Mouse (Mus musculus) liver, embryonic 14.5 days (tissue): ENCODE measurements around the gene Gpc6. TPM values are rescaled to one million over a fixed set of nuclear protein-coding genes. Genes with fewer than 3 reads are reported as not detected.
"Not testable (repeated sequence)": the region's sequence is repeated elsewhere in the genome, so short reads cannot be mapped to it uniquely, and the experiment has no call there.

Experiments used
- ATAC-seq: fragments of 200-750 bp; cut with Nextera tagmentation; 2 replicates; pipeline ENCODE4 v1.8.0; 2017; ENCODE audit warnings: moderate number of reproducible peaks, mild to moderate bottlenecking, moderate library complexity; ENCODE audit not compliant: insufficient read depth
- DNase-seq, 3 experiments: peaks; one replicate each; pipeline ENCODE4 v3.0.0-alpha.2; 2012 to 2013; ENCODE audit warnings: low read depth in 3 of 3, low spot score in 3 of 3
- H3K27ac ChIP-seq: fragments of 300-500 bp; sonication (generic); 2 replicates; pipeline ENCODE4 v1.5.1; 2014; ENCODE audit warnings: moderate library complexity, mild to moderate bottlenecking, control low read depth, inconsistent platforms
- H3K27me3 ChIP-seq: fragments of 300-500 bp; sonication (generic); 2 replicates; pipeline ENCODE4 v1.6.1; 2014; ENCODE audit warnings: mild to moderate bottlenecking, low read length, moderate library complexity; ENCODE audit not compliant: control insufficient read depth, insufficient read depth
- H3K36me3 ChIP-seq: fragments of 300-500 bp; sonication (generic); replicated peaks from 2 replicates; pipeline ENCODE4 v1.6.1; 2014; ENCODE audit warnings: low read depth; ENCODE audit not compliant: control insufficient read depth, insufficient read depth
- H3K4me1 ChIP-seq, 2 experiments: fragments of 200-500 bp in 1 of 2; fragments of 300-500 bp in 1 of 2; sonication (generic) in 1 of 2; replicated peaks; 2 replicates each; pipeline ENCODE4 v1.6.1; 2012 to 2014; ENCODE audit warnings: antibody characterized with exemption in 1 of 2, inconsistent platforms in 1 of 2, low read length in 1 of 2; ENCODE audit not compliant: control insufficient read depth in 2 of 2, insufficient read depth in 2 of 2
- H3K4me2 ChIP-seq: fragments of 300-500 bp; sonication (generic); 2 replicates; pipeline ENCODE4 v1.6.1; 2014; ENCODE audit warnings: low read depth, mild to moderate bottlenecking, control low read depth, moderate library complexity
- H3K4me3 ChIP-seq, 2 experiments: fragments of 200-500 bp in 1 of 2; fragments of 300-500 bp in 1 of 2; sonication (generic) in 1 of 2; 2 replicates each; pipeline ENCODE4 v1.5.1; 2012 to 2014; ENCODE audit warnings: low read depth in 2 of 2, low read length in 2 of 2, mild to moderate bottlenecking in 2 of 2, control low read depth in 1 of 2, inconsistent platforms in 1 of 2, moderate library complexity in 1 of 2; ENCODE audit not compliant: insufficient read depth in 1 of 2
- H3K9ac ChIP-seq: fragments of 300-500 bp; sonication (generic); replicated peaks from 2 replicates; pipeline ENCODE4 v1.6.1; 2014; ENCODE audit warnings: mild to moderate bottlenecking, control low read depth, moderate library complexity
- H3K9me3 ChIP-seq: fragments of 300-500 bp; sonication (generic); 2 replicates; pipeline ENCODE4 v1.6.1; 2016; ENCODE audit warnings: low read length, mixed read lengths; ENCODE audit not compliant: control insufficient read depth
- CTCF ChIP-seq: IDR thresholded peaks from 2 replicates; pipeline ENCODE4 v1.5.1; 2016; ENCODE audit warnings: antibody characterized with exemption, low read depth, control low read depth
- EP300 ChIP-seq: IDR thresholded peaks from 2 replicates; pipeline ENCODE4 v1.6.1; 2016; ENCODE audit warnings: antibody characterized with exemption, low read depth
- WGBS: fragments of 180-500 bp; shearing (Covaris S2); extraction: QIAGEN DNeasy Blood & Tissue Kit; methylation state at CpG from one replicate; pipeline ENCODE4 v1.1.7; 2014; ENCODE audit not compliant: insufficient replicate concordance; 5-methylcytosine and 5-hydroxymethylcytosine counted together
- polyA plus RNA-seq, 2 experiments: library from polyadenylated mRNA; depleted of rRNA in 1 of 2; stranded (reverse) in 1 of 2; unstranded in 1 of 2; fragments of >200 nt; fragmentation: Nextera tagmentation in 1 of 2; extraction: Ambion mirVana in 1 of 2; gene quantifications; 2 replicates each; pipeline versions ENCODE4 v1.2.1 to v1.2.3; 2012 to 2014

Gpc6 gene
- polyA plus RNA-seq, 2 experiments: 0.97 to 2.3 TPM

DNA sequence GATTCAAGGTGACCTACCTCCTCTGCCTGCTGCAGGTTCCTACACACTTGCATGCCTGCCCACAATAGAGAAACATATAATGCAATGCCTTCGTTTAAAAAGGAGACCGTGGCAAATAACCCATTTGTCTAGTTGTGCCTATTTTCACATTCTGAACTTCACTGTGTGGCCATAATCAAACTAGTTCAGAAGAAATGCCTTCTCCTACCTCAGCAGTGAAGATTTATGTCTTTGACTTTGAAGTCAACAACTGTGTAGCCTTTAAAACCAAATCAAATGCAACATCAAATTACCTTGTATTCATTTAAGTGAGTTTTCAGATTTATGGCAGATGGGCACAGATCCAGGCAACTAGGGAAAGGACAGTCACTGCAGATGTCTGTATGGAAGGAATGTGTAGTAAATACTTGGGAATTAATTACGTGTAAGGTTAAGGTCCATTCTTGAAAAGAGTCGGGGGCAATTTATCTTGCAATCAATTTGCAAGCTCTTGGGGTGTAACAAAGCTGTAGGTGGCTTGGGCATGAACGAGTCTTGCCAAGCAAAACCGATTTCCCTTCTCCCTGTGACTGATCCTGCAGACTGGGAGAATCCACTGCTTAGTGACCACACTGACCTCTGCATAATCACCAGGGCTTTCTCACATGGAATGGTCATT is 494.6 kb downstream of the Gpc6 start:
- no peaks in the 10 kb centered on the region for H3K4me1 ChIP-seq
- ATAC-seq: no peak
- no peaks in the 10 kb centered on the region for H3K36me3 ChIP-seq
- no peaks in the 10 kb centered on the region for H3K27me3 ChIP-seq
- WGBS: 55% methylated on average over 6 of the region's 6 CpGs
- H3K4me2 ChIP-seq: no peak overlapping the region
- TF ChIP-seq EP300 (no peak), CTCF (no peak)
- H3K4me3 ChIP-seq: no peak overlapping the region
- no peak overlapping the region for H3K27ac ChIP-seq
- DNase-seq: no peak
- no peaks in the 10 kb centered on the region for H3K9me3 ChIP-seq
- H3K9ac ChIP-seq: no peak overlapping the region

DNA sequence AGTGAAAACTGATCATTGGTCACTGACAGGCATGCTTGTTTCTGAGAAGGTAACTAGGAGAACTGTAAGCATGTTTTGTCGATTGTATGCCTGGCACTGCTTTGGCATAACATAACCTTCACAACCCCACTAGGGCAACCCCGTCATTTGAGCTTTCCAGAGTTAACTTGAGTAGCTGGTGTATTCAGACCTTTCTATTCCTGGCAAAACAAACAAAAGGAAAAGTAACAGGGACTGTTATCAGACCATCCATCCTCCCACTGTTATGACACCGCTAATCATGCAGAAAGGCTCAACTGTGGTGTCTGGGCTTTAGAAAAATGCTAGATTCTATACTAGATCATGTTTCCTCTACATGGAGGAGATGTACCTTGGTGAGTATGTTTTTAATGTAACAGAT is 496.1 kb downstream of the Gpc6 start:
- WGBS: 47% methylated on average over 3 of the region's 3 CpGs
- H3K9me3 ChIP-seq: no peaks in the 10 kb centered on the region
- H3K36me3 ChIP-seq: no peaks in the 10 kb centered on the region
- H3K4me2 ChIP-seq: no peak overlapping the region
- ATAC-seq (no peak), DNase-seq (no peak)
- no peak overlapping the region for H3K4me3 ChIP-seq
- TF ChIP-seq EP300 (no peak), CTCF (no peak)
- H3K4me1 ChIP-seq: no peaks in the 10 kb centered on the region
- no peak overlapping the region for H3K27ac ChIP-seq
- H3K27me3 ChIP-seq: no peaks in the 10 kb centered on the region
- H3K9ac ChIP-seq: no peak overlapping the region

DNA sequence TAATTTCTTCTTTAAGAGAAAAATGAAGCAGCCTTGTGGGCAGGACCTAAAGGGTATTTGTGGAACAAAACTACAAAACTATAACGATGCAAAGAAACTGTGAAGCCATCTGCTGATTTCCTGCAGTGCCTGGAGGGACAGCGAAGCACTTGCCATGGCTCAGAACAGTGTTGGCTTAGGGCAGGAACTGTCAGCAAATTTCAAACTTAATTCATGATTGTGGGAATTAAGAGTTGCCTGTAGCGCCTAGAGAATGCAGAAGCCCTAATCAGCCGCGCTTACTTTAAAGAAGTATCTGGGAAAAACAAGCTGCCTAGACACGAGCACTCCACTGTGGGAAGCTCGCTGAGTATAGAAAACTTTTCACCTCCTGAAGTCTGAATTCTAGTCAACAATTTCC is 501.0 kb downstream of the Gpc6 start:
- Histone ChIP-seq H3K9me3 (no peaks in the 10 kb centered on the region), H3K4me2 (no peak overlapping the region), H3K36me3 (no peaks in the 10 kb centered on the region), H3K4me3 (no peak overlapping the region), H3K9ac (no peak overlapping the region), H3K4me1 (no peaks in the 10 kb centered on the region), H3K27me3 (no peaks in the 10 kb centered on the region), H3K27ac (no peak overlapping the region)
- ATAC-seq (no peak), DNase-seq (no peak)
- TF ChIP-seq CTCF (no peak), EP300 (no peak)
- 51% methylated on average over 7 of the region's 7 CpGs for WGBS

DNA sequence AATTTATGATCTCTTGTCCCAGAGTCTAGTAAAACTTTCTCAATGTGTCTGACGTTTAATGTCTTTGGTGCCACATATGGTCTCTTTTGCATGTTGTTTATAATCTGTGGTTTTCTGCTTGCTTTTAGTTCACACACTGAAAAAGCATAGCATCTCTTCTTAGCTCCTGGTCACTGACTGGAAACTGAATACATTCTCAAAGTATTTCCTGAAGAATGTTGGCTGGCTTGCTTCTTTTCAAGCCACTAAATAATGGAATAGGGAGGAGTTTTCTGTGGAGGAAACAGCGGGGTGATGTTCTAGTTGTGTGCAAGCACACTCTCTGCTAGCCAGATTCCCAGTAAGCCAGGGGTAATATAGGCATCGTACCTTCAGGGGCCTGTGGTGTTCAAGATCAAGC is 502.7 kb downstream of the Gpc6 start:
- Histone ChIP-seq H3K4me2 (no peak overlapping the region), H3K9ac (no peak overlapping the region), H3K4me1 (no peaks in the 10 kb centered on the region), H3K36me3 (no peaks in the 10 kb centered on the region), H3K27ac (no peak overlapping the region), H3K4me3 (no peak overlapping the region), H3K9me3 (no peaks in the 10 kb centered on the region), H3K27me3 (no peaks in the 10 kb centered on the region)
- no peak for DNase-seq
- ATAC-seq: no peak
- TF ChIP-seq EP300 (no peak), CTCF (no peak)
- WGBS: 37% methylated on average over 3 of the region's 3 CpGs

DNA sequence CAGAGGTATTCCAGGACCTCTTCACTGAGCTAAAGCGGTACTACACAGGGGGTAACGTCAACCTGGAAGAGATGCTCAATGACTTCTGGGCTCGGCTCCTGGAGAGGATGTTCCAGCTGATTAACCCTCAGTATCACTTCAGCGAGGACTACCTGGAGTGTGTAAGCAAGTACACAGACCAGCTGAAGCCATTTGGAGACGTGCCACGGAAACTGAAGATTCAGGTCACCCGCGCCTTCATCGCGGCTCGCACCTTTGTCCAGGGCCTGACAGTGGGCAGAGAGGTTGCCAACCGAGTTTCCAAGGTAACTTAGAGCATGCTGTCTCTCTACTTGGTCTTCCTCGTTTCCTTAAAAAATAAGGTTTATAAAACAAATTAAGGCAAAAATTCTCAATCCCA is 510.6 kb downstream of the Gpc6 start:
- Histone ChIP-seq H3K9me3 (no peaks in the 10 kb centered on the region), H3K36me3 (no peaks in the 10 kb centered on the region), H3K4me3 (no peak overlapping the region), H3K27ac (no peak overlapping the region), H3K9ac (no peak overlapping the region), H3K4me2 (no peak overlapping the region), H3K27me3 (no peaks in the 10 kb centered on the region), H3K4me1 (no peaks in the 10 kb centered on the region)
- TF ChIP-seq CTCF (no peak), EP300 (no peak)
- no peak for DNase-seq
- ATAC-seq: no peak
- WGBS: 82% methylated on average over 13 of the region's 13 CpGs

DNA sequence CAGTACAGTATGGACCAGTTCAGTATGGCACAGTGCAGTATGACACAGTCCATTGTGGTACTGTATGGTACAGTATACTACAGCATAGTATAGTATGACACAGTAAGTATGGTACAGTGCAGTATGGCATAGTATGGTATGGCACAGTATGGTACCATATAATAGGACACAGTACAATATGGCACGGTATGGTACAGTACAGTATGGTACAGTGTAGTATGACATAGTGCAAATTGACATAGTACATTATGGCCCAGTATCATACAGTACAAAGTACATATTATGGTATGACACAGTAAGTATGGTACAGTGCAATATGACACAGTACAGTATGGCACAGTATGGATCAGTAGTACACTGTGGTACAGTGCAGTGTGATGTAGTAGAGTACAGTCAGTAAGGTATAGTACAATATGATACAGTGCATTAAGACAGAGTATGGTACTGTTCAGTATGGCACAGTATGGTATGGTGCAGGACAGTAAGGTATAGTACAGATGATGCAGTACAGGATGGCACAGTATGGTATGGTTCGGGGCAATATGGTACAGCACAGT is 521.6 kb downstream of the Gpc6 start:
- not testable (repeated sequence) for H3K4me1 ChIP-seq, H3K9ac ChIP-seq, ATAC-seq, H3K4me3 ChIP-seq, H3K27ac ChIP-seq, DNase-seq, H3K9me3 ChIP-seq, H3K36me3 ChIP-seq, H3K27me3 ChIP-seq, H3K4me2 ChIP-seq
- WGBS: 60% methylated on average over 2 of the region's 2 CpGs
